Mouse (Mus musculus) small intestine, adult 2 months (tissue): ENCODE results near the gene Snd1. TPM values are rescaled to one million over a fixed set of nuclear protein-coding genes. Genes with fewer than 3 reads are reported as not detected.

Experiments used
- H3K27ac ChIP-seq: fragments of 200-500 bp; 2 replicates; pipeline ENCODE4 v1.5.1; 2012; ENCODE audit warnings: low read depth, low read length, control low read depth, inconsistent platforms; ENCODE audit not compliant: insufficient read depth
- H3K27me3 ChIP-seq: fragments of 200-500 bp; 2 replicates; pipeline ENCODE4 v1.6.1; 2012; ENCODE audit warnings: mild to moderate bottlenecking, moderate library complexity, low read length, inconsistent platforms; ENCODE audit not compliant: control insufficient read depth, insufficient read depth
- H3K36me3 ChIP-seq: fragments of 200-500 bp; 2 replicates; pipeline ENCODE4 v1.6.1; 2012; ENCODE audit warnings: mild to moderate bottlenecking, low read length, control low read depth, inconsistent platforms; ENCODE audit not compliant: control insufficient read depth, insufficient read depth
- H3K4me1 ChIP-seq: fragments of 200-500 bp; 2 replicates; pipeline ENCODE4 v1.6.1; 2012; ENCODE audit warnings: low read length, inconsistent platforms, mixed read lengths; ENCODE audit not compliant: control insufficient read depth, insufficient read depth, insufficient read length
- H3K4me3 ChIP-seq: fragments of 200-500 bp; 2 replicates; pipeline ENCODE4 v1.5.1; 2012; ENCODE audit warnings: low read depth, mild to moderate bottlenecking, control low read depth, inconsistent platforms, low read length, moderate library complexity
- CTCF ChIP-seq: fragments of 200-500 bp; IDR thresholded peaks from 2 replicates; pipeline ENCODE4 v1.5.1; 2012; ENCODE audit warnings: low read depth, mild to moderate bottlenecking, control low read depth, inconsistent platforms, low read length, moderate library complexity, mixed read lengths; ENCODE audit not compliant: insufficient replicate concordance, insufficient read length; ENCODE audit errors: extremely low read depth
- POLR2A ChIP-seq: fragments of 200-500 bp; IDR thresholded peaks from 2 replicates; pipeline ENCODE4 v1.6.1; 2012; ENCODE audit warnings: low read depth, mild to moderate bottlenecking, control low read depth, inconsistent platforms, low read length, moderate library complexity
- WGBS: fragments of 180-500 bp; shearing (Covaris S2); methylation state at CpG from one replicate; pipeline ENCODE4 v1.1.7; 2018; 5-methylcytosine and 5-hydroxymethylcytosine counted together
- polyA plus RNA-seq: library from polyadenylated mRNA; depleted of rRNA; stranded (reverse); fragments of >200 nt; gene quantifications from 2 replicates; pipeline ENCODE4 v1.2.3, GENCODE M21; 2012

The Snd1 gene
- polyA plus RNA-seq, 1 experiment, result 77.7 TPM

DNA sequence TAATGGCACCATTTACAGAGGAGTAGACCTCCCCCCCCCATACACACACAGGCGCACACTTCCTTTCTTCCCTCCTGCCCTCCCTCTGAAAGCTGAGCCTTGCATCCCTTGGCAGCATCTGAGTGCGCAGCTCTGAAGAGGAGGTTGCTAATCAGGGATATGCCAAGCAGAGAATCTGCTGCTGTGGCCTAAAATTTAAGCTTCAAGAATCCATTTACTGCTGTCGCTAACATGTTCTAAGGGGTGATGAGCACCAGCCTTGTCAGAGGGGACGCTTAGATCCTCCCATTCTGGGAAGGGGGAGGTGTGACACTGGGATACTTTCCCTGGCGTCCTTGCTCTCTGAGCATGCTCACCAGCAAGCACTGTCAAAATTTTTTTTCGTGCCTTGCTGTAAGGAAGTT, 67.4 kb downstream of the Snd1 start:
- no peak for TF ChIP-seq POLR2A
- TF ChIP-seq CTCF, result no peak
- Histone ChIP-seq H3K4me1 (no peaks in the 10 kb centered on the region), H3K27ac (no peak overlapping the region), H3K4me3 (no peak overlapping the region), H3K36me3 (peaks cover 42% of the 10 kb centered on the region), H3K27me3 (no peaks in the 10 kb centered on the region)
- 88% methylated on average over 6 of the region's 6 CpGs for WGBS

DNA sequence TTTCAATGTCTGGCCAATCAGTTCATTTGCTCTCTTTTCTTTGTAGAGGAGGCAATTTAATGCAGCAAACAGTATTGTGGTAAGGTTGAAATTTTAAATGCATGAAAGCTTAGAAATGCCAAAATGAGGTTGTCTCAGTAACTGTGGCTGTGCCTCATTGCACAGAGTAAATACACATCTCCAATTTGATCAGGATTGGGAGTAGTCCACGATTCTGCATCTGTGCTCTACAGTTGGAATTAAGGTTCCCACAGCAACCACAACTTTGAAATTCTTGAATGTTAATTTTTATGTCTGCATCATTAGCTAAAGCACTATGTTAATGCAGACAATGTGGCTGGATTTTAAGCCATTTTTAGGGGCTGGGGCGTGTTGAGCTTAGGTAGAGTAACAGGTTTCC, 72.0 kb downstream of the Snd1 start:
- WGBS, result 89% methylated on average over 2 of the region's 2 CpGs

DNA sequence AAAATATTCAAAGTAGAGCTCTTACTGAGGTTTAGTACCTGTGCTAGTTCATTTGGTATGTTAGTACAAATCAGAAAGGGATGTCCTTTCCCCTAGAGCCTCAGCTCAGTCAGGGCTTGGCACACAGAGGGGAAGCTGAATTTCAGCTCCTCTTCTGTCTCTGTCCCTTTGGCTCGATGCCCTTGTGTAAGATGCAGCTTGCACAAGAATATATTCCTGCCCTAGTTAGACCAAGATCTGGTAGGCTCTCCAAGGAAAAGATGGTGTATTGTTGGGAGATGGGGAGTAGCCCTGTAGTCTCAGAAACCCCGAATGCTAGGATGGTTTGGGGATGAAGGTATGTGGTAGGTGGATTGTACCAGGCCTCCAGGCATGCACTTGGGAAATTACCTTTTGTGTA, 74.4 kb downstream of the Snd1 start:
- Histone ChIP-seq H3K4me1 (no peaks in the 10 kb centered on the region), H3K36me3 (peaks cover 37% of the 10 kb centered on the region)
- WGBS, result 88% methylated on average over 2 of the region's 2 CpGs

More for the DNA sequence above, 72.0 kb downstream of the Snd1 start:
- Histone ChIP-seq H3K27ac (no peak overlapping the region), H3K27me3 (no peaks in the 10 kb centered on the region), H3K36me3 (peaks cover 45% of the 10 kb centered on the region), H3K4me3 (no peak overlapping the region), H3K4me1 (no peaks in the 10 kb centered on the region)
- no peak for TF ChIP-seq POLR2A
- TF ChIP-seq CTCF, result no peak

DNA sequence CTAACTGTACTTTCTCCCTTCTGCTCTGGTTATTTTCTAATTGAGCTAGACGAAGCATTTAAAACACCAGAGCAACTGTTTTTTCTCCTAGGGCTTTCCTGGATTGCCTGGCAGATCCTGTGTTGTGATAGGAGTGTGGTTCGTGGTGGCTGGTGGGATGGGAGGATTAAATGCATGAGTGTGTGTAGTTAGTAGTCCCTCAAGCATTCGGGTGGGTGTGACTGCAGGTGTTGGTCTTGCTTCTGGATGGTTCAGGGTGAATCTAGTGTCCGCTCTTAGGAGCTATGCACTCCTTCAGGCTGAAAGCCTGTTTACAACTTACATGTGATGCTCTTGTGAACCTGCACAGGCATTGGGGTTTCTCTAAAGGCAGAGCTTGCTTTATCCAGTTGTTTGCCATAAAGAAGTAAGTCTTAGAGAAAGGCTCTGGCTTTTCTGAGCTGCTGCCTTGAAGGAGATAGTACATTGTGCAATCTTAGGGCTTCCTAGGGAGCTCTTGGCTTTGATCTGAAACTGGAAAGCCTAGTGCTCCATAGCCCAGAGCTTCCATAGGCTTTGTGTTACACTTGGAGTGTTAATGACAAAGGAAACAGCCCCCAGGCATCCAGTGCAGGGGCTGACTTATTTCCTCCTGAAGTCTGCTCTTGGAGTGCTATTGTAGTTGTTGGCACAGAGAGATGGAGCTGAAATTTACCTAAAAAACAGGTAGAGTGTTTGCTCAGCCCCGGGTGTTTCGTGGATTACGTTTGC, 75.5 kb downstream of the Snd1 start:
- H3K36me3 ChIP-seq, result peaks cover 40% of the 10 kb centered on the region
- no peak for TF ChIP-seq CTCF

More for the DNA sequence above, 74.4 kb downstream of the Snd1 start:
- TF ChIP-seq POLR2A (no peak), CTCF (no peak)
- Histone ChIP-seq H3K27ac (no peak overlapping the region), H3K4me3 (no peak overlapping the region), H3K27me3 (no peaks in the 10 kb centered on the region)

DNA sequence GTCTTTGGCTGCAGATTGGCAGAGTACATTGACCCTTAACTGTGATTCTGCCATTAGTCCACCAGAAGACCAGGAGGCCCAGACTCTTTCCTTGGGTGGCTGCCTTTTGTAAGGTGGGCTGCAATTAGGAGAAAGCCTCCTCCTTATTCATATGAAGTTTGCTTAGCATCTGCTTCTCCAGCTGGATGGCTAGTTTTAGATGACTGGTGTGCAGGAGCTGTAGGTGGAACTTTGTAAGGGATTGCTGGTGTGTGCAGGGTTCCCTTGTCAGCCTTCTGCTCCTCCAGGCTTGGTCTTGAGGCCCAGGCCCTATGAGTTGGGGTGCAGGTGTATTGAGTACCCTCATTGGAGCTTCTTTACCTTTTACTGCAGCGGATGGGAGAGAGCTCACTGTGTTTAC, 79.5 kb downstream of the Snd1 start:
- no peak for TF ChIP-seq CTCF
- no peak for TF ChIP-seq POLR2A
- Histone ChIP-seq H3K27me3 (no peaks in the 10 kb centered on the region), H3K4me3 (no peak overlapping the region), H3K36me3 (peaks cover 30% of the 10 kb centered on the region), H3K4me1 (no peaks in the 10 kb centered on the region), H3K27ac (no peak overlapping the region)
- WGBS, result 94% methylated on average over 1 of the region's 1 CpGs

More for the DNA sequence above, 75.5 kb downstream of the Snd1 start:
- Histone ChIP-seq H3K4me1 (no peaks in the 10 kb centered on the region), H3K4me3 (no peak overlapping the region), H3K27me3 (no peaks in the 10 kb centered on the region), H3K27ac (no peak overlapping the region)
- WGBS, result 80% methylated on average over 7 of the region's 7 CpGs

DNA sequence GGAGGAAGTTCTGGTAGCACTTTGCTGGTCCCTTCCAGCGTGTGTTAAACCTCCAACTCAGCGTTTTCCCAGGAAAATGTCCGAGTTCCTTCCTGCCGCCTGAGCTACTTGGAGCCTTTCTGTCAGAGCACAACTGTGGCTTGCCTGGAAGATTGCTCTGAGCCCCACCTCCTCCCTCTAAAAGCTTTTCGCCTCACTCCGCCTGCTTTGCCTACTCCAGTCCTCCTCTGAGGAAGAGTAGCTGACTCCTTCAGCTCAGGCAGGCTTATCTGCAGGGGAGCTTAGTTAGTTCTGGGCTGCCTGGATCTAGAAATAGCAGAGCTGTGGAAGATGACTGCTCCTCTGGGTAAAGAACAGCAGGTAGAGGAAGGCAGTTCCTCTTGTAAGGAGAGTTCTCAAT, 80.1 kb downstream of the Snd1 start:
- no peak for TF ChIP-seq CTCF
- TF ChIP-seq POLR2A, result no peak
- Histone ChIP-seq H3K4me1 (no peaks in the 10 kb centered on the region), H3K27me3 (no peaks in the 10 kb centered on the region), H3K36me3 (peaks cover 30% of the 10 kb centered on the region), H3K4me3 (no peak overlapping the region), H3K27ac (no peak overlapping the region)
- whole genome bisulfite sequencing, result 83% methylated on average over 6 of the region's 6 CpGs

DNA sequence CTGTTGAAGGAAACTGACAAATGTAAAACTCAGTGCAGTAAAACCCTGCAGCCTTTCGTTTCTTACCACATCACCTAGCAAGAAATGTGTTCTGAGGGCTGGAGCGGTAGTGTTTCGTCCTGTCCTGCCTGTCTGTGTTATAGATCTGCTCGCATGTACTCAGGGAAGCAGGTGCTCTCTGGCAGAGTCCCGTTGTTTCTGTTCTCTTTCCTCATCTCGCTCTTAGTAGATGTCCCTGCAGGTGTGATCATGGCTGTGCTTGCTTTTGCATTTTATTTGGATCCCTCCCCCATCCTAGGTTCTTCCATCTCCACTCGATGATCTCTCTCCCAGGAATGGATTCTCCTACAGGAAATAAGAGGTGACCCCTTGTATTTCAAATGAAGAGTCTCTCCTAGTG, 80.5 kb downstream of the Snd1 start:
- WGBS, result 85% methylated on average over 7 of the region's 7 CpGs
- Histone ChIP-seq H3K4me3 (no peak overlapping the region), H3K4me1 (no peaks in the 10 kb centered on the region), H3K27ac (no peak overlapping the region), H3K36me3 (peaks cover 28% of the 10 kb centered on the region), H3K27me3 (no peaks in the 10 kb centered on the region)
- TF ChIP-seq CTCF (no peak), POLR2A (no peak)
